In genomic region chr19:23035786-23036185, GRCm38 (mm10) we compare ENCODE assay signal across 21 mouse cellular contexts.
DNase-seq lines count a peak whose midpoint lies in the region; TF ChIP-seq lines count a peak whose summit lies in the region.
"Had no signal": no experiment of that assay in that cellular context is flagged by ENCODE, and none has a peak within 500 bp of the region (broad histone marks: within the 10 kb centered on the region; RNA-seq: fewer than 3 reads in every experiment).

No protein-coding gene starts in this region.

- peak; percentile 93 for DNase-seq in heart, adult 11 months
- DNase-seq in heart, adult 8-10 months (ENCODE audit: low spot score): no peak
- no peak for DNase-seq in layer of hippocampus, adult 2 months (ENCODE audit: low spot score in 2 of 2)
- DNase-seq in layer of hippocampus, postnatal 25 days (ENCODE audit: extremely low spot score in 1 of 2, low spot score in 1 of 2): no peak
- DNase-seq in R1 (ENCODE audit: low read depth, low spot score): peak; percentile 71
- no peak for DNase-seq in adrenal gland, postnatal 25 days
- no peak for DNase-seq in cerebellum, postnatal 10 days
- DNase-seq: adrenal gland, postnatal 14 days; cerebellum, adult 2 months; cerebellum, postnatal 25 days; gastrocnemius, postnatal 10 days; heart, postnatal 14 days had no signal

- H3K4me3 ChIP-seq in layer of hippocampus, adult 2 months: no peak overlapping the region
- H3K4me3 ChIP-seq in E14TG2a.4 (replicated peaks; ENCODE audit: low read length): peak overlapping the region; percentile 18; the same call in 1 of the 2 replicates
- H3K4me3 ChIP-seq: embryonic facial prominence, embryonic 12.5 days; forebrain, embryonic 15.5 days; heart, embryonic 10.5 days; heart, embryonic 15.5 days; hindbrain, embryonic 13.5 days; intestine, embryonic 15.5 days had no signal

- H3K27me3 ChIP-seq in E14TG2a.4 (ENCODE audit: insufficient read depth, low read length): no peaks in the 10 kb centered on the region
- H3K27me3 ChIP-seq: embryonic facial prominence, embryonic 12.5 days; forebrain, embryonic 15.5 days; heart, embryonic 15.5 days; hindbrain, embryonic 13.5 days; intestine, embryonic 15.5 days had no signal

- H3K4me1 ChIP-seq in E14TG2a.4 (replicated peaks; ENCODE audit: low read depth, low read length): peaks cover 71% of the 10 kb centered on the region
- H3K4me1 ChIP-seq: embryonic facial prominence, embryonic 12.5 days; forebrain, embryonic 15.5 days; heart, embryonic 10.5 days; heart, embryonic 15.5 days had no signal

- H3K36me3 ChIP-seq in E14TG2a.4 (ENCODE audit: insufficient read depth, low read length): peaks cover 29% of the 10 kb centered on the region
- H3K36me3 ChIP-seq: embryonic facial prominence, embryonic 12.5 days; forebrain, embryonic 15.5 days; G1E; heart, embryonic 10.5 days; heart, embryonic 15.5 days; hindbrain, embryonic 13.5 days; intestine, embryonic 15.5 days had no signal

- peaks cover 7% of the 10 kb centered on the region; the same call in 1 of the 2 replicates for H3K9me3 ChIP-seq in E14TG2a.4 (ENCODE audit: low read length)
- H3K9me3 ChIP-seq: embryonic facial prominence, embryonic 12.5 days; forebrain, embryonic 15.5 days; heart, embryonic 10.5 days; heart, embryonic 15.5 days; hindbrain, embryonic 13.5 days; intestine, embryonic 15.5 days had no signal

- H3K27ac ChIP-seq in layer of hippocampus, adult 2 months: peak overlapping the region; percentile 80
- H3K27ac ChIP-seq: embryonic facial prominence, embryonic 12.5 days; forebrain, embryonic 15.5 days; heart, embryonic 10.5 days; heart, embryonic 15.5 days; hindbrain, embryonic 13.5 days; hindbrain, postnatal 0 days; intestine, embryonic 15.5 days had no signal

- TF ChIP-seq CTCF in layer of hippocampus, adult 2 months (conservative IDR thresholded peaks at IDR 0.05): no peak
- no peak for TF ChIP-seq CTCF in E14TG2a.4 (conservative IDR thresholded peaks at IDR 0.05; ENCODE audit: low read length)

Comparison
In these comparisons a context has a peak if more than half of its experiments do, and no peak if none do; other contexts are left out.
1. DNase-seq: peak in heart, adult 11 months (single experiment) and R1 (single experiment); none in heart, adult 8-10 months (single experiment), layer of hippocampus, adult 2 months (0 of 2), layer of hippocampus, postnatal 25 days (0 of 2), adrenal gland, postnatal 25 days (single experiment) and cerebellum, postnatal 10 days (0 of 2).